Mouse (Mus musculus) forebrain, postnatal 0 days (tissue): ENCODE measurements at regions not wholly inside any gene's neighbourhood (a gene's known extent, or its start where the extent isn't known, plus 50 kb on each side); places are given as distances from the start of the nearest gene placed in this dataset.

Source experiments
- ATAC-seq: fragments of 200-750 bp; cut with Nextera tagmentation; 2 replicates; pipeline ENCODE4 v1.8.0; 2017; ENCODE audit warnings: mild to moderate bottlenecking, moderate library complexity
- DNase-seq: peaks from one replicate; pipeline ENCODE4 v3.0.0-alpha.2; 2015
- H3K27ac ChIP-seq: fragments of 300-500 bp; sonication (generic); 2 replicates; pipeline ENCODE4 v1.5.1; 2014; ENCODE audit warnings: low read depth, mild to moderate bottlenecking, antibody characterized with exemption, low read length, moderate library complexity, mixed read lengths
- H3K27me3 ChIP-seq: fragments of 300-500 bp; sonication (generic); 2 replicates; pipeline ENCODE4 v1.6.1; 2014; ENCODE audit warnings: mild to moderate bottlenecking, low read length, mixed read lengths; ENCODE audit not compliant: insufficient read depth
- H3K36me3 ChIP-seq: fragments of 300-500 bp; sonication (generic); 2 replicates; pipeline ENCODE4 v1.6.1; 2014; ENCODE audit warnings: mild to moderate bottlenecking, moderate library complexity; ENCODE audit not compliant: insufficient read depth
- H3K4me1 ChIP-seq: fragments of 300-500 bp; sonication (generic); 2 replicates; pipeline ENCODE4 v1.6.1; 2014; ENCODE audit warnings: antibody characterized with exemption; ENCODE audit not compliant: insufficient read depth
- H3K4me2 ChIP-seq: fragments of 300-500 bp; sonication (generic); 2 replicates; pipeline ENCODE4 v1.6.1; 2014; ENCODE audit warnings: low read depth, mild to moderate bottlenecking, moderate library complexity
- H3K4me3 ChIP-seq: fragments of 300-500 bp; sonication (generic); 2 replicates; pipeline ENCODE4 v1.5.1; 2014; ENCODE audit warnings: low read depth, low read length, mixed read lengths
- H3K9ac ChIP-seq: fragments of 300-500 bp; sonication (generic); 2 replicates; pipeline ENCODE4 v1.6.1; 2014; ENCODE audit warnings: mild to moderate bottlenecking
- H3K9me3 ChIP-seq: fragments of 300-500 bp; sonication (generic); 2 replicates; pipeline ENCODE4 v1.6.1; 2016; ENCODE audit warnings: low read length
- CTCF ChIP-seq: sonication (generic); IDR thresholded peaks from 2 replicates; pipeline ENCODE4 v1.5.1; 2016; ENCODE audit warnings: antibody characterized with exemption, control low read depth, low read depth
- WGBS: fragments of 180-500 bp; shearing (Covaris S2); extraction: QIAGEN DNeasy Blood & Tissue Kit; methylation state at CpG from one replicate; pipeline ENCODE4 v1.1.7; 2014; 5-methylcytosine and 5-hydroxymethylcytosine counted together

DNA sequence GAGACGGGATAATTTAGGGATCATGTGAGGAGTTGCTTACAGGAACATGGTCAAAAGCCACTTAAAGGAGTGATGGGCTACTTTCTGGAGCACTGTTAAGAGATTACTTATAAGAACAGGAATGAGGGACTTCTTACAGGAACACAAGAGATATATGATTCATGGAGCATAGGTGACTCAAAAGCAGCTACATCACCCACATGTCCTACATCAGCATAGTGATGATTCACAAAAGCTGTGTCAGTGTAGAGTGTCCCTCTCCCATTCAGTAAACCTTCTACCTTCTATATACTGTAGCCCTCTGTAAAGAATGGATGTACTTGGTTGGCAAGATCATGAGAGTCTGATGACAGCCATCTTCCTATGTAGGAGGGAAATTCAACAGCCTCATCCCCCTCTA, 285.0 kb upstream of the Lsamp start:
- Histone ChIP-seq H3K4me2 (no peak overlapping the region), H3K4me3 (no peak overlapping the region), H3K9me3 (no peaks in the 10 kb centered on the region), H3K27me3 (no peaks in the 10 kb centered on the region), H3K4me1 (no peaks in the 10 kb centered on the region), H3K36me3 (no peaks in the 10 kb centered on the region), H3K9ac (no peak overlapping the region), H3K27ac (no peak overlapping the region)
- no peak for TF ChIP-seq CTCF
- 68% methylated on average over 1 of the region's 1 CpGs for WGBS
- no peak for DNase-seq
- no peak for ATAC-seq

DNA sequence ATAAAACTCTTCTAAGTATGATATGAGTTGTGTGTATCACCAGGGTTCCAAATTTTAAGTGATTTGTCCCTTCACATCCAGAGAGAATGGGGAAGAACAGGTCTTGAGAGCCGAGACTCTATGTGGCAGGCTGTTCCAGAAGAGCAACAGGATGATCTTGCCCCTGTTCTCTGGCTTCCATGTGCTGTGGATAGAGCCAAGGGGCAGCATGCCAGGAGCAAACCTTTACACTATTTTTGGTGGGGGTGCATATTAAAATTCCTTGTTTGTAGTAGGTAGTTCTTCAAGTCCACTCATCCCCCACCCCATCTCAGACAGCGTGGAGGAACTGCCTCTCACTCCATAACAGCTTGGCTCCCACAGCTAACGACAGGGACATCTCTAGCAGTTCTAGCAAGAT, 278.0 kb upstream of the Lsamp start:
- DNase-seq (no peak), ATAC-seq (no peak)
- H3K36me3 ChIP-seq = no peaks in the 10 kb centered on the region
- no peaks in the 10 kb centered on the region for H3K4me1 ChIP-seq
- no peaks in the 10 kb centered on the region for H3K9me3 ChIP-seq
- H3K27me3 ChIP-seq = no peaks in the 10 kb centered on the region
- H3K4me2 ChIP-seq = no peak overlapping the region
- H3K9ac ChIP-seq = no peak overlapping the region
- no peak for TF ChIP-seq CTCF
- WGBS = 64% methylated on average over 3 of the region's 3 CpGs
- H3K27ac ChIP-seq = no peak overlapping the region
- no peak overlapping the region for H3K4me3 ChIP-seq

DNA sequence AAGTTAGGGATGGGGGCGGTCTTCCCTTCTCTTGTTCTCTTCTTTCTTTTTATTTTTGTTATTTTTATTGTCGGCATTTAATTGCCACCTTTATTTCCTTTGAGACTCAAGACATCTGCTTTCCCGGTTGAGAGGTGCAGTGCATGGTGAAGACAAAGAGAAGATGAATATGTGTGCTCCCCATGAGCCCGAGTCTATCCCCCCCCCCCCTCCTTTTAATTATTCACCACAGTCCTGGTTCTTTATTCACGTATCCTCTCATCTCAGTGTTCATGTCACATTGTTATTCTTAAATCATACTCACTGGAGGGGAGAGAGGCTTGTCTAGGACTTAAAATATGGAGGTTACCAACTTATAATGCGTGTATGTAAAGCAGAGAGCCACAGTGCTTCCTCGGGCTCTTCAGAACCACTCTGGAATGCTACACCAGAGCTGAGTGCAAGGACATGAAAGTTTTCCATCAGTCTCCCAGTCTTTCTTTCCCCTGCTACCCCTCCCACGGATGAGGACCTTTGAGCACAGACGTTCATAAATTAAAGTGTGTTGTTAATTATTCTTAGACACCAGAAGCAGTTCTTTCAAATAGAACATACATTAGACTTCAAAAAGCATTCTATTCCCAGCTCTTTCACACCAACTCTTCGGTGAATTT, 274.6 kb upstream of the Lsamp start:
- Histone ChIP-seq H3K4me3 (no peak overlapping the region), H3K36me3 (no peaks in the 10 kb centered on the region), H3K27me3 (no peaks in the 10 kb centered on the region), H3K4me1 (no peaks in the 10 kb centered on the region), H3K9me3 (no peaks in the 10 kb centered on the region), H3K9ac (no peak overlapping the region), H3K27ac (no peak overlapping the region), H3K4me2 (no peak overlapping the region)
- no peak for TF ChIP-seq CTCF
- 66% methylated on average over 10 of the region's 10 CpGs for WGBS
- ATAC-seq (no peak; the same call in 1 of the 2 replicates), DNase-seq (no peak)

DNA sequence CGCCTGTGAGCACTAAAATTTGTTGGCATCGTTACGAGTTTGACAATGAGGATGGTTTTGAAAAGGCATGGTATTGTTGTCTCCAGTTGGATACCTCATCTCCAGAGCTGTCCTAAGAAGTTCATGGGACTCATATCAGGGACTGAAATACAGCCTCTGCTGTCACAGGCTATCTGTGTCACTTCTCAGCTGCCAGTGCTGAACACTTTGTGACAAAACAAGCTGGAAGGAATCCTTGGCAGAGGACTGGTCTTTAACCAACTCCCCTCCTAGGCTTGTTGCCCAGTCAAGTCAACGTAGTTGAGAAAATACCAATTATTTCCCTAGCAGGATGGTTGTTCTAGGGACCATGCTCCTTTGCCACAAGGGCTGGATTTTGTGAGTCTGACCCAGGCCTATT, 256.6 kb upstream of the Lsamp start:
- ATAC-seq (peak; percentile 34; the same call in 1 of the 2 replicates), DNase-seq (peak; percentile 34)
- no peak overlapping the region for H3K4me3 ChIP-seq
- no peak overlapping the region for H3K9ac ChIP-seq
- H3K9me3 ChIP-seq = no peaks in the 10 kb centered on the region
- H3K36me3 ChIP-seq = no peaks in the 10 kb centered on the region
- no peak for TF ChIP-seq CTCF
- peaks cover 3% of the 10 kb centered on the region; the same call in 1 of the 2 replicates for H3K4me1 ChIP-seq
- H3K27me3 ChIP-seq = no peaks in the 10 kb centered on the region
- WGBS = 68% methylated on average over 4 of the region's 4 CpGs
- H3K4me2 ChIP-seq = no peak overlapping the region
- H3K27ac ChIP-seq = no peak overlapping the region

DNA sequence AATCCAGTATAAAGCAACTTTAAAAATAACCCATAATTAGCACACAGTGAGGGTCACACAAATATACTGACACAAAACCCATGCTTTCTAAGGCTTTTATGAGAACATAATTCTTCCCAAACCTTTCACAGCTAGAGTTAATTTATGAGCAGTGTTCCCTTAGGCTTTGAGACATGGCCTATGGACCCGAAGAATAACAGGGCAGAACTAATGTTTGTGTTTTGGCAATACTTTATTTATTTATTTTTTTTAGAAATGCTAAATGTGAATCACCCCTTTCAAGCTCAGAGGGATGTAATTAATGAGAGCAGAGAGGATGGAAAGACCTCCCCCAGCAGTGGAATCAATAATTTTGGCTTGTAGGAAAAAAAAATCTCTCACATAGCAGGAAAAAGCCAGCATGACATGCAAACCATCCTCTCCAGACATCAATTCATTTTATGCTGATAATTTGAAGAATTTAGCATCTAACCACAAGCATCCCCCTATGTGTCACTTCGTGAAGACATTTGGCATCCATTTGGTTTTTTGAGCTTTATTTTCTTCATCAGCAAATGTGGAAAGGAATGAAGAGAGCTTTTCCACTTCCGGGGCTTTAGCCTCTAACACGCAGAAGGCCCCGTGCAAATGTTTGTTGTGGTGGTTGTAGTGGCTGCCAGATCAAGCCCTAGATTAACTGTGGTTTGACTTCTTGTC, 238.0 kb upstream of the Lsamp start:
- H3K4me3 ChIP-seq = no peak overlapping the region
- no peak for TF ChIP-seq CTCF
- H3K27ac ChIP-seq = no peak overlapping the region
- no peak overlapping the region for H3K4me2 ChIP-seq
- H3K27me3 ChIP-seq = no peaks in the 10 kb centered on the region
- H3K36me3 ChIP-seq = no peaks in the 10 kb centered on the region
- ATAC-seq = no peak
- H3K9ac ChIP-seq = no peak overlapping the region
- DNase-seq = no peak
- no peaks in the 10 kb centered on the region for H3K9me3 ChIP-seq
- 63% methylated on average over 5 of the region's 5 CpGs for WGBS
- H3K4me1 ChIP-seq = no peaks in the 10 kb centered on the region

DNA sequence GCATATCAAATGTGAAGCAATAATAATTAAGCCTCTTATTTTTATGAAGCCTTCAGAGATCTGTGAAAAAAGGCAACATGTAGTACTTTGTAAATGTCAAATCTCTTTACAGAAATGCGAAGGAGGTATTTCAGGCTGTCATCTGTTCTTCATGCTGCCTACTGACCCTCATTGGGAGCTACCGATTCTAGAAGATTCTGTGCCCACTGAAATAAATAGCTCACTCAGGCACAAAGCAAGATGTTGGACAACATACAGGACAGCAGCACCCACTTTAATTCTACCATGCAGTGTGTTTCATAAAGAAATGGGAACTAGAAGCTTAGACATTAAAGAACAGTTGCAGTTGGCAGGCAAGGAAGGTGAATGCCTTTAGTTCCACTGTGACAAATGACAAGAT, 232.4 kb upstream of the Lsamp start:
- no peak overlapping the region for H3K4me2 ChIP-seq
- H3K27ac ChIP-seq = no peak overlapping the region
- H3K4me3 ChIP-seq = no peak overlapping the region
- H3K9me3 ChIP-seq = no peaks in the 10 kb centered on the region
- DNase-seq (no peak), ATAC-seq (no peak)
- no peaks in the 10 kb centered on the region for H3K36me3 ChIP-seq
- no peak for TF ChIP-seq CTCF
- no peaks in the 10 kb centered on the region for H3K27me3 ChIP-seq
- 75% methylated on average over 2 of the region's 2 CpGs for WGBS
- no peak overlapping the region for H3K9ac ChIP-seq
- H3K4me1 ChIP-seq = no peaks in the 10 kb centered on the region

DNA sequence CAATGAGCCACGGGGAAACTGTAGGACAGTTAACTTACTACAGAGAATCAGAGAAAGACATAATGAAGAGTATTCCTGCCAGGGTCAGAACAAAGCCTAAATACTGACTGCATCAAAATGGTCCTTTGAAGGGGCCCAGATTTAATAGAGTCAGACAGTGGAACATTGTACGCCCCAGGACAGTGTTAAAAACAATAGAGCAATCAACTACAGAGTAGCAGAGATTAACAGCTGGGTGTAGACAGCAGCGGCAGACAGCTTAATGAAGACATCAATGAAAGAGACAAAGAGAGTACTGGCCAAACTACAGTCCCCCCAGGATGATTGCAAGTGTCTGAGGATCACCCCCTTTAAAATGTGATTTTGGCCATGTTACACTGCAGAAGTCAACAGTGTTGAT, 183.1 kb upstream of the Lsamp start:
- Histone ChIP-seq H3K4me3 (no peak overlapping the region), H3K9me3 (no peaks in the 10 kb centered on the region), H3K27ac (no peak overlapping the region), H3K27me3 (no peaks in the 10 kb centered on the region), H3K9ac (no peak overlapping the region), H3K4me1 (no peaks in the 10 kb centered on the region), H3K36me3 (no peaks in the 10 kb centered on the region), H3K4me2 (no peak overlapping the region)
- ATAC-seq (no peak), DNase-seq (no peak)
- no peak for TF ChIP-seq CTCF
- WGBS = 19% methylated on average over 3 of the region's 3 CpGs
